In genomic region chr12:4842890-4843597, GRCm38 (mm10) we compare ENCODE assay signal across 7 mouse cellular contexts. TPM values are rescaled to one million over a fixed set of nuclear protein-coding genes. Genes with fewer than 3 reads are reported as not detected.
DNase-seq lines count a peak whose midpoint lies in the region; ATAC-seq lines count a peak whose summit lies in the region.

Gene Wdcp, plus strand, starts transcription at chr12:4843303.

- H3K27me3 ChIP-seq in embryonic facial prominence, embryonic 12.5 days = 0 out of 2 replicates have a peak, but pooled peaks cover 10% of the 10 kb centered on the region
- no peaks in the 10 kb centered on the region for H3K27me3 ChIP-seq in limb, embryonic 11.5 days (ENCODE audit: control insufficient read depth, insufficient read depth, low read length)
- H3K27me3 ChIP-seq in midbrain, embryonic 14.5 days (ENCODE audit: control insufficient read depth, insufficient read depth, low read length) = peaks cover 5% of the 10 kb centered on the region; the same call in 1 of the 2 replicates

- no peaks in the 10 kb centered on the region for H3K9me3 ChIP-seq in embryonic facial prominence, embryonic 12.5 days
- H3K9me3 ChIP-seq in limb, embryonic 11.5 days (ENCODE audit: control insufficient read depth, low read length) = no peaks in the 10 kb centered on the region
- H3K9me3 ChIP-seq in midbrain, embryonic 14.5 days (ENCODE audit: control insufficient read depth, low read length) = no peaks in the 10 kb centered on the region

- peak; percentile 88 for ATAC-seq in embryonic facial prominence, embryonic 12.5 days (ENCODE audit: insufficient number of reproducible peaks, insufficient read depth, low FRiP score, low TSS enrichment)
- peak; percentile 86 for ATAC-seq in limb, embryonic 11.5 days (ENCODE audit: insufficient number of reproducible peaks, low FRiP score, low TSS enrichment, low read depth)
- peak; percentile 90 for ATAC-seq in midbrain, embryonic 14.5 days (ENCODE audit: low FRiP score, low TSS enrichment)

- peak within 1 kb of the TSS; percentile 56 for H3K9ac ChIP-seq in embryonic facial prominence, embryonic 12.5 days
- peak within 1 kb of the TSS; percentile 52 for H3K9ac ChIP-seq in limb, embryonic 11.5 days (ENCODE audit: low read length)
- peak within 1 kb of the TSS; percentile 48 for H3K9ac ChIP-seq in midbrain, embryonic 14.5 days (replicated peaks; ENCODE audit: low read length)

- under 1% methylated on average over 30 of the region's 30 CpGs for WGBS in embryonic facial prominence, embryonic 12.5 days
- under 1% methylated on average over 30 of the region's 30 CpGs for WGBS in limb, embryonic 11.5 days
- under 1% methylated on average over 30 of the region's 30 CpGs for WGBS in midbrain, embryonic 14.5 days

- peak within 1 kb of the TSS; percentile 55; the same call in 1 of the 2 replicates for H3K27ac ChIP-seq in embryonic facial prominence, embryonic 12.5 days
- no peak within 1 kb of the TSS for H3K27ac ChIP-seq in limb, embryonic 11.5 days (replicated peaks; ENCODE audit: low read depth, low read length)
- no peak within 1 kb of the TSS; the same call in none of the 2 replicates for H3K27ac ChIP-seq in midbrain, embryonic 14.5 days (replicated peaks; ENCODE audit: low read depth, low read length)

- peak; percentile 87 for DNase-seq in adrenal gland, postnatal 25 days
- peak; percentile 99 for DNase-seq in heart, adult 11 months
- peak; percentile 91 for DNase-seq in kidney, adult 18-20 months
- peak; percentile 91 for DNase-seq in limb, embryonic 11.5 days (ENCODE audit: low spot score)
- peak; percentile 95 for DNase-seq in midbrain, embryonic 14.5 days
- DNase-seq in spleen, adult 18-20 months = peak; percentile 75 to 82

- no peaks in the 10 kb centered on the region for H3K36me3 ChIP-seq in embryonic facial prominence, embryonic 12.5 days
- H3K36me3 ChIP-seq in limb, embryonic 11.5 days (ENCODE audit: control insufficient read depth, insufficient read depth, low read length) = no peaks in the 10 kb centered on the region
- no peaks in the 10 kb centered on the region for H3K36me3 ChIP-seq in midbrain, embryonic 14.5 days (ENCODE audit: control insufficient read depth, insufficient read depth, low read length)

- H3K4me2 ChIP-seq in embryonic facial prominence, embryonic 12.5 days (replicated peaks) = peak within 1 kb of the TSS; percentile 91
- peak within 1 kb of the TSS; percentile 82 for H3K4me2 ChIP-seq in limb, embryonic 11.5 days (ENCODE audit: low read depth, severe bottlenecking)
- peak within 1 kb of the TSS; percentile 85 for H3K4me2 ChIP-seq in midbrain, embryonic 14.5 days (ENCODE audit: low read length)

- H3K4me3 ChIP-seq in embryonic facial prominence, embryonic 12.5 days = peak within 1 kb of the TSS; percentile 62
- peak within 1 kb of the TSS; percentile 56 for H3K4me3 ChIP-seq in limb, embryonic 11.5 days (ENCODE audit: low read depth, low read length)
- H3K4me3 ChIP-seq in midbrain, embryonic 14.5 days (replicated peaks; ENCODE audit: low read depth, low read length) = peak within 1 kb of the TSS; percentile 64

- peaks cover 15% of the 10 kb centered on the region for H3K4me1 ChIP-seq in embryonic facial prominence, embryonic 12.5 days
- H3K4me1 ChIP-seq in limb, embryonic 11.5 days (ENCODE audit: control insufficient read depth, insufficient read depth, low read length) = peaks cover 10% of the 10 kb centered on the region; the same call in 1 of the 2 replicates
- H3K4me1 ChIP-seq in midbrain, embryonic 14.5 days (ENCODE audit: control insufficient read depth, insufficient read depth, low read length) = peaks cover 14% of the 10 kb centered on the region

RNA-seq across cellular contexts. Expression of gene Wdcp, which starts in this region (rescaled TPM):
- 8.6 and 11.4 TPM in 2 replicates for total RNA-seq in adrenal gland, postnatal 25 days (2021)
- 24.4 and 26.6 TPM in 2 replicates for polyA plus RNA-seq in embryonic facial prominence, embryonic 12.5 days (2016; fragmentation: Nextera tagmentation; extraction: Ambion mirVana)
- 20.0 and 22.6 TPM in 2 replicates for polyA plus RNA-seq in limb, embryonic 11.5 days (2014; fragmentation: Nextera tagmentation; extraction: Ambion mirVana)
- polyA plus RNA-seq in midbrain, embryonic 14.5 days (2014; fragmentation: Nextera tagmentation; extraction: Ambion mirVana) = 10.8 and 11.0 TPM in 2 replicates
